Comparison of ENCODE assay signal across 30 mouse cellular contexts in genomic region chr15:62190977-62191614, GRCm38 (mm10).
DNase-seq lines count a peak whose midpoint lies in the region; ATAC-seq lines count a peak whose summit lies in the region.
"Had no signal": no experiment of that assay in that cellular context is flagged by ENCODE, and none has a peak within 500 bp of the region (broad histone marks: within the 10 kb centered on the region; RNA-seq: fewer than 3 reads in every experiment).

No protein-coding gene starts in this region.

- H3K27ac ChIP-seq in heart, embryonic 10.5 days: peak overlapping the region; percentile 36; the same call in 1 of the 2 replicates
- peak overlapping the region; percentile 92 for H3K27ac ChIP-seq in liver, embryonic 12.5 days
- H3K27ac ChIP-seq: embryonic facial prominence, embryonic 12.5 days; hindbrain, postnatal 0 days; kidney, embryonic 15.5 days; lung, embryonic 15.5 days; macrophage had no signal

- peak; percentile 79 for DNase-seq in heart, embryonic 10.5 days (ENCODE audit: low spot score)
- DNase-seq in heart, postnatal 25 days (ENCODE audit: low spot score): no peak
- no peak for DNase-seq in kidney, adult 9 months
- no peak for DNase-seq in ovary, postnatal 14 days (ENCODE audit: low spot score)
- DNase-seq in gastrocnemius, postnatal 14 days: no peak
- DNase-seq: adrenal gland, postnatal 10 days; cerebellum, adult 11 months; cerebellum, adult 9-11 months; gastrocnemius, postnatal 10 days; heart, adult 11 months; heart, postnatal 10 days; kidney, postnatal 36 days; retina, postnatal 1 day; right cerebral cortex, postnatal 25 days; spleen, adult 18-20 months; thymus, postnatal 36 days had no signal

- 78% methylated on average over 5 of the region's 5 CpGs for WGBS in heart, embryonic 10.5 days
- 38% methylated on average over 5 of the region's 5 CpGs for WGBS in liver, embryonic 12.5 days (ENCODE audit: insufficient replicate concordance)

- H3K4me2 ChIP-seq in liver, embryonic 12.5 days: peak overlapping the region; percentile 48
- H3K4me2 ChIP-seq: embryonic facial prominence, embryonic 12.5 days; heart, embryonic 12.5 days; kidney, embryonic 15.5 days; lung, embryonic 15.5 days; midbrain, embryonic 11.5 days had no signal

- peak overlapping the region; percentile 23 for H3K9ac ChIP-seq in liver, embryonic 12.5 days
- H3K9ac ChIP-seq: embryonic facial prominence, embryonic 12.5 days; heart, embryonic 12.5 days; kidney, embryonic 15.5 days; lung, embryonic 15.5 days had no signal

- no peaks in the 10 kb centered on the region for H3K27me3 ChIP-seq in heart, embryonic 10.5 days (ENCODE audit: insufficient read depth, poor library complexity, severe bottlenecking)
- H3K27me3 ChIP-seq in liver, embryonic 12.5 days (replicated peaks): no peaks in the 10 kb centered on the region
- H3K27me3 ChIP-seq: embryonic facial prominence, embryonic 12.5 days; heart, embryonic 12.5 days; kidney, embryonic 15.5 days; lung, embryonic 15.5 days had no signal

- H3K36me3 ChIP-seq in heart, embryonic 10.5 days: no peaks in the 10 kb centered on the region
- H3K36me3 ChIP-seq in liver, embryonic 12.5 days: peaks cover 9% of the 10 kb centered on the region; the same call in 1 of the 2 replicates
- H3K36me3 ChIP-seq: embryonic facial prominence, embryonic 12.5 days; heart, embryonic 12.5 days; kidney, embryonic 15.5 days; lung, embryonic 15.5 days had no signal

- no peak overlapping the region for H3K4me3 ChIP-seq in heart, embryonic 10.5 days
- no peak overlapping the region for H3K4me3 ChIP-seq in liver, embryonic 12.5 days
- H3K4me3 ChIP-seq: embryonic facial prominence, embryonic 12.5 days; erythroblast, embryonic 14.5 days; heart, embryonic 12.5 days; kidney, embryonic 15.5 days; lung, embryonic 15.5 days had no signal

- intact Hi-C loops in heart, postnatal 25 days (cut with DNase I): no loop called here
- intact Hi-C loops in gastrocnemius, postnatal 14 days (cut with DNase I; ENCODE audit: low total_unique reads): no loop called here

- peak; percentile 50; the same call in 1 of the 2 replicates for ATAC-seq in common myeloid progenitor, adult 5-6 weeks (replicated peaks; ENCODE audit: low read depth, poor library complexity, severe bottlenecking)
- peak; percentile 96 for ATAC-seq in liver, embryonic 12.5 days
- ATAC-seq in megakaryocyte progenitor cell, adult 5-6 weeks (replicated peaks; ENCODE audit: poor library complexity): peak; percentile 88
- ATAC-seq: activated CD4-positive, CD25-positive, alpha-beta regulatory T cell, adult 4 months; forebrain, embryonic 14.5 days; hindbrain, postnatal 0 days; intestine, postnatal 0 days had no signal

- H3K4me1 ChIP-seq in heart, embryonic 10.5 days: no peaks in the 10 kb centered on the region
- H3K4me1 ChIP-seq in liver, embryonic 12.5 days: peaks cover 62% of the 10 kb centered on the region
- H3K4me1 ChIP-seq: embryonic facial prominence, embryonic 12.5 days; heart, embryonic 12.5 days; kidney, embryonic 15.5 days; lung, embryonic 15.5 days had no signal

- H3K9me3 ChIP-seq in heart, embryonic 10.5 days: no peaks in the 10 kb centered on the region
- no peaks in the 10 kb centered on the region for H3K9me3 ChIP-seq in liver, embryonic 12.5 days (replicated peaks)
- H3K9me3 ChIP-seq: embryonic facial prominence, embryonic 12.5 days; heart, embryonic 12.5 days; kidney, embryonic 15.5 days; lung, embryonic 15.5 days had no signal
